19 mouse cellular contexts compared by ENCODE assay signal in the genomic region with DNA sequence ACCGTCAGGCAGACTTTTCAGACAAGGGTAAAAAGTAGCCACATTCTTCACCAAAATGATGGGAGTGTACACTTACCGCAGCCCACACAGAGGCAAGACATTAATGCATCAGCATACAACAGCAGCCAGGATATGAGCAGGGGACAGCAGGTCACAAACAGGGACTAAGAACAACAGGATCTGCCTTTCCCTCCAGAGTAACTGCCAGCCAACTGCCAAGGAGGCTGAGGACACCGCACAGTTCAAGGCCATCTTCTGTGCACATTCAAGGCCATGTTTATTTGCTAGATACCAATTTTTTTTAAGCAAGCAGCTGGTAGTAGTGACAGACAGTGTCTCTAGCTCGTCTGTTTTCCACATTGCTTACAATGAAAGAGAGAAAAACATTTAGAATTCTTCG.
"Had no signal": no experiment of that assay in that cellular context is flagged by ENCODE, and none has a peak within 500 bp of the region (broad histone marks: within the 10 kb centered on the region; RNA-seq: fewer than 3 reads in every experiment).

No protein-coding gene starts in this region.

- H3K4me1 ChIP-seq: liver, embryonic 15.5 days; lung, embryonic 15.5 days; megakaryocyte, embryonic 14.5 days; midbrain, embryonic 13.5 days; midbrain, embryonic 15.5 days; neural tube, embryonic 12.5 days had no signal

- H3K4me3 ChIP-seq: liver, embryonic 15.5 days; lung, embryonic 15.5 days; megakaryocyte, embryonic 14.5 days; midbrain, embryonic 13.5 days; midbrain, embryonic 15.5 days; neural tube, embryonic 12.5 days had no signal

- H3K27ac ChIP-seq: liver, embryonic 15.5 days; lung, embryonic 15.5 days; macrophage; midbrain, embryonic 13.5 days; midbrain, embryonic 15.5 days; neural tube, embryonic 12.5 days had no signal

- H3K27me3 ChIP-seq: liver, embryonic 15.5 days; lung, embryonic 15.5 days; midbrain, embryonic 13.5 days; midbrain, embryonic 15.5 days; neural tube, embryonic 12.5 days had no signal

- H3K36me3 ChIP-seq: liver, embryonic 15.5 days; lung, embryonic 15.5 days; midbrain, embryonic 13.5 days; midbrain, embryonic 15.5 days; neural tube, embryonic 12.5 days had no signal

- DNase-seq: liver, postnatal 0 days; lung, adult 2 months; lung, postnatal 14 days; lung, postnatal 36 days; retina, postnatal 1 day; right cerebral cortex, adult 18-20 months; right cerebral cortex, postnatal 25 days; right cerebral cortex, postnatal 4 days; spleen, adult 18-20 months; thymus, adult 18-20 months; thymus, postnatal 14 days; thymus, postnatal 36 days had no signal

- H3K9me3 ChIP-seq: liver, embryonic 15.5 days; lung, embryonic 15.5 days; megakaryocyte, embryonic 14.5 days; midbrain, embryonic 13.5 days; midbrain, embryonic 15.5 days; neural tube, embryonic 12.5 days had no signal
